Mouse (Mus musculus) left cerebral cortex, adult 18-20 months (tissue): ENCODE measurements around the gene Fastkd2. TPM values are rescaled to one million over a fixed set of nuclear protein-coding genes. Genes with fewer than 3 reads are reported as not detected.

Source experiments
- total RNA-seq, 2 experiments: library from RNA; stranded (reverse); gene quantifications; 2 replicates each; pipeline ENCODE4 v1.2.3; 2021

The Fastkd2 gene
- total RNA-seq, 2 experiments from 2014 or later: 20.0 to 23.5 TPM

Other genes starting within 250 kb of the Fastkd2 start
- gene Gm39653, start 114.6 kb upstream of the Fastkd2 start, total RNA-seq: under 1 TPM in 1 of 2 experiments, not detected in 1; 0.67 TPM
- gene Dytn, start 43.7 kb upstream of the Fastkd2 start, total RNA-seq: not detected
- 1 to 10 TPM; 1.1 to 1.5 TPM for gene Mdh1b, start 296 bp upstream of the Fastkd2 start, total RNA-seq
- gene 4933402D24Rik, start 38.7 kb downstream of the Fastkd2 start, total RNA-seq: under 1 TPM; 0.19 to 0.35 TPM